Mouse (Mus musculus) brain, embryonic 14.5 days (tissue): Measurements from ENCODE around the gene Pitpnm3. TPM values are rescaled to one million over a fixed set of nuclear protein-coding genes. Genes with fewer than 3 reads are reported as not detected.

ENCODE experiments used
- DNase-seq: peaks from one replicate; pipeline ENCODE4 v3.0.0-alpha.2; 2011; ENCODE audit warnings: low read depth
- CTCF ChIP-seq: fragments of 200-500 bp; IDR thresholded peaks from 2 replicates; pipeline ENCODE4 v1.5.1; 2012; ENCODE audit warnings: inconsistent platforms, mild to moderate bottlenecking, moderate library complexity, borderline replicate concordance; ENCODE audit not compliant: insufficient read depth, insufficient read length; ENCODE audit errors: extremely low read depth
- POLR2A ChIP-seq: fragments of 200-500 bp; IDR thresholded peaks from 2 replicates; pipeline ENCODE4 v1.6.1; 2012; ENCODE audit warnings: mild to moderate bottlenecking, inconsistent platforms, borderline replicate concordance; ENCODE audit not compliant: poor library complexity, insufficient read depth, insufficient read length, severe bottlenecking; ENCODE audit errors: extremely low read depth
- polyA plus RNA-seq: library from polyadenylated mRNA; depleted of rRNA; stranded (reverse); fragments of >200 nt; gene quantifications from 2 replicates; pipeline ENCODE4 v1.2.3, GENCODE M21; 2012

The Pitpnm3 gene
- polyA plus RNA-seq, 1 experiment, result 13.0 TPM

GRCm38 (mm10) chr11:72082601-72083000, 53.0 kb downstream of the Pitpnm3 start:
- TF ChIP-seq POLR2A (no peak), CTCF (no peak)
- DNase-seq, result no peak

GRCm38 (mm10) chr11:72080461-72080860, 55.1 kb downstream of the Pitpnm3 start:
- TF ChIP-seq POLR2A, result no peak
- no peak for TF ChIP-seq CTCF

GRCm38 (mm10) chr11:72078647-72079046, 56.9 kb downstream of the Pitpnm3 start:
- peak; percentile 81 for DNase-seq
- no peak for TF ChIP-seq POLR2A

More at GRCm38 (mm10) chr11:72080461-72080860, 55.1 kb downstream of the Pitpnm3 start:
- peak; percentile 57 for DNase-seq

- TF ChIP-seq CTCF, result peak; percentile 2; the same call in 1 of the 2 replicates
- no peak for TF ChIP-seq POLR2A
- peak; percentile 33 for DNase-seq
Observed at GRCm38 (mm10) chr11:72078056-72078455, 57.5 kb downstream of the Pitpnm3 start.

GRCm38 (mm10) chr11:72074230-72074629, 61.3 kb downstream of the Pitpnm3 start:
- no peak for DNase-seq
- TF ChIP-seq POLR2A, result no peak
- TF ChIP-seq CTCF, result no peak

- TF ChIP-seq CTCF (no peak), POLR2A (no peak)
- peak; percentile 68 for DNase-seq
Observed at GRCm38 (mm10) chr11:72072331-72072905, 63.2 kb downstream of the Pitpnm3 start.

GRCm38 (mm10) chr11:72070733-72071132, 64.8 kb downstream of the Pitpnm3 start:
- TF ChIP-seq CTCF (no peak), POLR2A (no peak)
- DNase-seq, result no peak

GRCm38 (mm10) chr11:72068026-72068425, 67.6 kb downstream of the Pitpnm3 start:
- TF ChIP-seq POLR2A, result no peak
- TF ChIP-seq CTCF, result no peak
- peak; percentile 94 for DNase-seq

- TF ChIP-seq CTCF (no peak), POLR2A (no peak)
- DNase-seq, result peak; percentile 71
Observed at GRCm38 (mm10) chr11:72067326-72067725, 68.3 kb downstream of the Pitpnm3 start.

- TF ChIP-seq POLR2A (no peak), CTCF (peak; percentile 62)
- peak; percentile 38 for DNase-seq
Observed at GRCm38 (mm10) chr11:72066330-72066729, 69.2 kb downstream of the Pitpnm3 start.

GRCm38 (mm10) chr11:72065103-72065502, 70.5 kb downstream of the Pitpnm3 start:
- peak; percentile 91 for DNase-seq
- TF ChIP-seq CTCF, result no peak
- no peak for TF ChIP-seq POLR2A

GRCm38 (mm10) chr11:72064414-72064813, 71.2 kb downstream of the Pitpnm3 start:
- TF ChIP-seq CTCF, result no peak
- TF ChIP-seq POLR2A, result no peak
- DNase-seq, result no peak
